Mouse (Mus musculus) heart, embryonic 14.5 days (tissue): ENCODE data around the gene Bmper. TPM values are rescaled to one million over a fixed set of nuclear protein-coding genes. Genes with fewer than 3 reads are reported as not detected.

Experiments used
- ATAC-seq: fragments of 200-750 bp; cut with Nextera tagmentation; 2 replicates; pipeline ENCODE4 v1.8.0; 2017; ENCODE audit warnings: low read depth, moderate TSS enrichment; ENCODE audit not compliant: insufficient number of reproducible peaks, insufficient read depth, low FRiP score
- H3K27ac ChIP-seq, 2 experiments: fragments of 200-500 bp in 1 of 2; fragments of 300-500 bp in 1 of 2; sonication (generic) in 1 of 2; replicated peaks in 1 of 2; 2 replicates each; pipeline ENCODE4 v1.5.1; 2012 to 2014; ENCODE audit warnings: low read depth in 2 of 2, low read length in 2 of 2, control low read depth in 1 of 2, mild to moderate bottlenecking in 1 of 2, mixed read lengths in 1 of 2; ENCODE audit not compliant: control insufficient read depth in 1 of 2, insufficient read depth in 1 of 2
- H3K27me3 ChIP-seq: fragments of 300-500 bp; sonication (generic); 2 replicates; pipeline ENCODE4 v1.6.1; 2014; ENCODE audit warnings: mild to moderate bottlenecking, low read length, control low read depth; ENCODE audit not compliant: control insufficient read depth, insufficient read depth
- H3K36me3 ChIP-seq: fragments of 300-500 bp; sonication (generic); 2 replicates; pipeline ENCODE4 v1.6.1; 2014; ENCODE audit warnings: mild to moderate bottlenecking, control low read depth, low read length, mixed read lengths; ENCODE audit not compliant: control insufficient read depth, insufficient read depth
- H3K4me1 ChIP-seq, 2 experiments: fragments of 200-500 bp in 1 of 2; fragments of 300-500 bp in 1 of 2; sonication (generic) in 1 of 2; 2 replicates each; pipeline ENCODE4 v1.6.1; 2012 to 2014; ENCODE audit warnings: low read length in 2 of 2, control low read depth in 1 of 2, mixed read lengths in 1 of 2; ENCODE audit not compliant: control insufficient read depth in 2 of 2, insufficient read depth in 2 of 2
- H3K4me2 ChIP-seq: fragments of 300-500 bp; sonication (generic); 2 replicates; pipeline ENCODE4 v1.6.1; 2014; ENCODE audit warnings: mild to moderate bottlenecking, low read length
- H3K4me3 ChIP-seq, 2 experiments: fragments of 200-500 bp in 1 of 2; fragments of 300-500 bp in 1 of 2; sonication (generic) in 1 of 2; 2 replicates each; pipeline ENCODE4 v1.5.1; 2012 to 2014; ENCODE audit warnings: low read length in 2 of 2, mild to moderate bottlenecking in 2 of 2, control low read depth in 1 of 2, low read depth in 1 of 2, moderate library complexity in 1 of 2; ENCODE audit not compliant: control insufficient read depth in 1 of 2, insufficient read depth in 1 of 2
- H3K9ac ChIP-seq: fragments of 300-500 bp; sonication (generic); 2 replicates; pipeline ENCODE4 v1.6.1; 2014; ENCODE audit warnings: mild to moderate bottlenecking, low read length
- H3K9me3 ChIP-seq: fragments of 300-500 bp; sonication (generic); 2 replicates; pipeline ENCODE4 v1.6.1; 2016; ENCODE audit warnings: low read length, control low read depth; ENCODE audit not compliant: control insufficient read depth
- WGBS: fragments of 180-500 bp; shearing (Covaris S2); extraction: QIAGEN DNeasy Blood & Tissue Kit; methylation state at CpG from one replicate; pipeline ENCODE4 v1.1.7; 2014; 5-methylcytosine and 5-hydroxymethylcytosine counted together
- polyA plus RNA-seq: library from polyadenylated mRNA; unstranded; fragments of >200 nt; fragmentation: Nextera tagmentation; extraction: Ambion mirVana; gene quantifications from 2 replicates; pipeline ENCODE4 v1.2.1, GENCODE M21; 2014

Bmper gene
- polyA plus RNA-seq, 1 experiment from 2014 or later, result 7.9 TPM

- Histone ChIP-seq H3K4me3 (no peak overlapping the region), H3K9ac (no peak overlapping the region), H3K9me3 (no peaks in the 10 kb centered on the region), H3K4me2 (no peak overlapping the region), H3K36me3 (no peaks in the 10 kb centered on the region), H3K4me1 (no peaks in the 10 kb centered on the region), H3K27me3 (no peaks in the 10 kb centered on the region), H3K27ac (no peak overlapping the region)
- ATAC-seq, result no peak
- 81% methylated on average over 7 of the region's 7 CpGs for WGBS
Observed at GRCm38 (mm10) chr9:23363540-23363939, 140.7 kb downstream of the Bmper start.

- 78% methylated on average over 2 of the region's 2 CpGs for WGBS
- H3K9ac ChIP-seq, result no peak overlapping the region
- H3K27ac ChIP-seq, result no peak overlapping the region
- H3K4me2 ChIP-seq, result no peak overlapping the region
- no peaks in the 10 kb centered on the region for H3K4me1 ChIP-seq
- H3K36me3 ChIP-seq, result no peaks in the 10 kb centered on the region
- H3K27me3 ChIP-seq, result no peaks in the 10 kb centered on the region
- H3K9me3 ChIP-seq, result no peaks in the 10 kb centered on the region
- no peak overlapping the region for H3K4me3 ChIP-seq
- ATAC-seq, result no peak
Observed at GRCm38 (mm10) chr9:23364047-23364446, 141.2 kb downstream of the Bmper start.

GRCm38 (mm10) chr9:23368124-23368523, 145.2 kb downstream of the Bmper start:
- no peak overlapping the region for H3K4me2 ChIP-seq
- ATAC-seq, result no peak
- no peak overlapping the region for H3K4me3 ChIP-seq
- H3K9ac ChIP-seq, result no peak overlapping the region
- no peaks in the 10 kb centered on the region for H3K27me3 ChIP-seq
- H3K4me1 ChIP-seq, result no peaks in the 10 kb centered on the region
- no peak overlapping the region for H3K27ac ChIP-seq
- H3K9me3 ChIP-seq, result no peaks in the 10 kb centered on the region
- no peaks in the 10 kb centered on the region for H3K36me3 ChIP-seq

GRCm38 (mm10) chr9:23374789-23375460, 152.0 kb downstream of the Bmper start:
- no peak overlapping the region for H3K4me2 ChIP-seq
- no peak overlapping the region for H3K4me3 ChIP-seq
- peaks cover 4 to 15% of the 10 kb centered on the region in 2 experiments for H3K4me1 ChIP-seq
- ATAC-seq, result no peak
- H3K9me3 ChIP-seq, result no peaks in the 10 kb centered on the region
- no peaks in the 10 kb centered on the region for H3K36me3 ChIP-seq
- no peaks in the 10 kb centered on the region for H3K27me3 ChIP-seq
- H3K27ac ChIP-seq, result no peak overlapping the region
- 67% methylated on average over 4 of the region's 4 CpGs for WGBS
- H3K9ac ChIP-seq, result no peak overlapping the region

GRCm38 (mm10) chr9:23377831-23378730, 155.2 kb downstream of the Bmper start:
- H3K4me2 ChIP-seq, result no peak overlapping the region
- H3K4me1 ChIP-seq, result peaks cover 6 to 18% of the 10 kb centered on the region in 2 experiments
- ATAC-seq, result no peak
- no peak overlapping the region for H3K27ac ChIP-seq
- no peak overlapping the region for H3K4me3 ChIP-seq
- no peaks in the 10 kb centered on the region for H3K36me3 ChIP-seq
- no peak overlapping the region for H3K9ac ChIP-seq
- H3K27me3 ChIP-seq, result no peaks in the 10 kb centered on the region
- no peaks in the 10 kb centered on the region for H3K9me3 ChIP-seq
- WGBS, result 81% methylated on average over 5 of the region's 5 CpGs

- no peak overlapping the region for H3K9ac ChIP-seq
- no peak overlapping the region; a peak in 2 of 4 replicates for H3K27ac ChIP-seq
- H3K4me1 ChIP-seq, result peaks cover 6 to 18% of the 10 kb centered on the region in 2 experiments
- 43% methylated on average over 6 of the region's 6 CpGs for WGBS
- ATAC-seq, result no peak
- no peaks in the 10 kb centered on the region for H3K27me3 ChIP-seq
- H3K4me2 ChIP-seq, result no peak overlapping the region
- no peak overlapping the region for H3K4me3 ChIP-seq
- no peaks in the 10 kb centered on the region for H3K36me3 ChIP-seq
- no peaks in the 10 kb centered on the region for H3K9me3 ChIP-seq
Observed at GRCm38 (mm10) chr9:23378731-23379170, 155.9 kb downstream of the Bmper start.

- Histone ChIP-seq H3K36me3 (no peaks in the 10 kb centered on the region), H3K27me3 (no peaks in the 10 kb centered on the region), H3K4me1 (peaks cover 11 to 28% of the 10 kb centered on the region in 2 experiments), H3K9me3 (no peaks in the 10 kb centered on the region), H3K27ac (no peak overlapping the region), H3K4me2 (no peak overlapping the region), H3K9ac (no peak overlapping the region), H3K4me3 (no peak overlapping the region)
- ATAC-seq, result no peak
- WGBS, result 52% methylated on average over 5 of the region's 5 CpGs
Observed at GRCm38 (mm10) chr9:23380171-23380835, 157.4 kb downstream of the Bmper start.
